29 mouse cellular contexts compared by ENCODE assay signal in the genomic region with DNA sequence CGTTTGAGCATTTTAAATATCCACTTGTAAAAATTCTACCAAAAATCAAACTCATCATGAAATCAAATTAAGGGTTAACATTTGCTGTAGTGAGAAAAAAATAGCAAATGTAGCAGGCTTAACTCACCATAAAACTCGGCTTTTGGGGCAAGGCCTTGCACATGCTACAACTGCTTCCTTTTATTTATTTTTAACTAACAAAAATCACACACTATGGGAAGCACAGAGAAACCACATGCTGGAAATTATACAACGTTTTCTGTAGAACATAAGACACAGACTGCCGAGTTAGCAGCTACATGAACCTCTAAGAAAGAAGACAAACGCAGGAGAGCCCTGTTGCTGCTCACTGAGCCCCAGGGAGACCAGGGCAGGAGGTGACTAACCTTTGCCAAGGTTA. TPM values are rescaled to one million over a fixed set of nuclear protein-coding genes. Genes with fewer than 3 reads are reported as not detected.
DNase-seq lines count a peak whose midpoint lies in the region; ATAC-seq and TF ChIP-seq lines count a peak whose summit lies in the region.
"Had no signal": no experiment of that assay in that cellular context is flagged by ENCODE, and none has a peak within 500 bp of the region (broad histone marks: within the 10 kb centered on the region; RNA-seq: fewer than 3 reads in every experiment).

No protein-coding gene starts in this region.

- 0 out of 2 replicates have a peak, but pooled peaks cover 2% of the 10 kb centered on the region for H3K4me1 ChIP-seq in kidney, adult 2 months (ENCODE audit: control insufficient read depth, insufficient read depth, low read length)
- peaks cover 19% of the 10 kb centered on the region for H3K4me1 ChIP-seq in embryonic facial prominence, embryonic 13.5 days
- H3K4me1 ChIP-seq: midbrain, embryonic 15.5 days had no signal

- 49% methylated on average over 5 of the region's 5 CpGs for WGBS in kidney, adult 2 months
- 31% methylated on average over 5 of the region's 5 CpGs for WGBS in embryonic facial prominence, embryonic 13.5 days

- H3K9ac ChIP-seq in embryonic facial prominence, embryonic 13.5 days = no peak overlapping the region
- H3K9ac ChIP-seq: forebrain, embryonic 12.5 days; forebrain, postnatal 0 days; heart, embryonic 15.5 days; hindbrain, embryonic 13.5 days; limb, embryonic 13.5 days; lung, embryonic 15.5 days; midbrain, embryonic 15.5 days; neural tube, embryonic 15.5 days had no signal

- H3K36me3 ChIP-seq in kidney, adult 2 months (ENCODE audit: control insufficient read depth, insufficient read depth, low read length) = no peaks in the 10 kb centered on the region
- H3K36me3 ChIP-seq in embryonic facial prominence, embryonic 13.5 days = no peaks in the 10 kb centered on the region
- H3K36me3 ChIP-seq: forebrain, embryonic 12.5 days; heart, embryonic 15.5 days; hindbrain, embryonic 13.5 days; limb, embryonic 13.5 days; lung, embryonic 15.5 days; midbrain, embryonic 15.5 days; neural tube, embryonic 15.5 days had no signal

- H3K4me2 ChIP-seq in embryonic facial prominence, embryonic 13.5 days = no peak overlapping the region
- H3K4me2 ChIP-seq: forebrain, embryonic 12.5 days; heart, embryonic 15.5 days; hindbrain, embryonic 13.5 days; limb, embryonic 13.5 days; liver, embryonic 11.5 days; lung, embryonic 15.5 days; midbrain, embryonic 15.5 days; neural tube, embryonic 15.5 days had no signal

- no peak for TF ChIP-seq POLR2A in kidney, adult 2 months (IDR thresholded peaks at IDR 0.05; ENCODE audit: low read depth, low read length)

- ATAC-seq in embryonic facial prominence, embryonic 13.5 days (ENCODE audit: insufficient number of reproducible peaks, insufficient read depth, low FRiP score, low TSS enrichment, low read depth) = no peak
- ATAC-seq in megakaryocyte progenitor cell, adult 5-6 weeks (replicated peaks; ENCODE audit: poor library complexity) = peak; percentile 34; the same call in 1 of the 2 replicates
- ATAC-seq: forebrain, postnatal 0 days; intestine, embryonic 16.5 days; midbrain, embryonic 15.5 days; Patski had no signal

- H3K27ac ChIP-seq in kidney, adult 2 months (ENCODE audit: insufficient read depth, low read depth, low read length) = 0 out of 2 replicates have a peak overlapping the region, but pooled peaks have one; percentile 8
- peak overlapping the region; percentile 79 for H3K27ac ChIP-seq in embryonic facial prominence, embryonic 13.5 days
- H3K27ac ChIP-seq: forebrain, embryonic 12.5 days; heart, embryonic 15.5 days; hindbrain, embryonic 13.5 days; limb, embryonic 13.5 days; lung, embryonic 15.5 days; midbrain, embryonic 15.5 days; neural tube, embryonic 15.5 days had no signal

- no peaks in the 10 kb centered on the region for H3K9me3 ChIP-seq in embryonic facial prominence, embryonic 13.5 days
- H3K9me3 ChIP-seq: forebrain, embryonic 12.5 days; heart, embryonic 15.5 days; hindbrain, embryonic 13.5 days; limb, embryonic 13.5 days; lung, embryonic 15.5 days; midbrain, embryonic 15.5 days; neural tube, embryonic 15.5 days had no signal

- no peak overlapping the region for H3K4me3 ChIP-seq in kidney, adult 2 months (ENCODE audit: insufficient read depth, low read depth, low read length)
- H3K4me3 ChIP-seq in embryonic facial prominence, embryonic 13.5 days = no peak overlapping the region
- H3K4me3 ChIP-seq: forebrain, embryonic 12.5 days; heart, embryonic 15.5 days; hindbrain, embryonic 13.5 days; limb, embryonic 13.5 days; lung, embryonic 15.5 days; midbrain, embryonic 15.5 days; neural tube, embryonic 15.5 days had no signal

- no peaks in the 10 kb centered on the region for H3K27me3 ChIP-seq in kidney, adult 2 months (replicated peaks; ENCODE audit: control insufficient read depth, insufficient read depth, low read length)
- H3K27me3 ChIP-seq in embryonic facial prominence, embryonic 13.5 days = no peaks in the 10 kb centered on the region
- H3K27me3 ChIP-seq: forebrain, embryonic 12.5 days; heart, embryonic 15.5 days; hindbrain, embryonic 13.5 days; limb, embryonic 13.5 days; lung, embryonic 15.5 days; midbrain, embryonic 15.5 days; neural tube, embryonic 15.5 days; Patski had no signal

- TF ChIP-seq CTCF in kidney, adult 2 months (conservative IDR thresholded peaks at IDR 0.05; ENCODE audit: insufficient read depth, insufficient read length, low read depth, low read length) = no peak

- DNase-seq in kidney, adult 2 months = no peak
- DNase-seq in kidney, postnatal 36 days = no peak
- no peak for DNase-seq in spleen, adult 18-20 months
- DNase-seq in testis, postnatal 14 days (ENCODE audit: low spot score) = no peak
- DNase-seq in urinary bladder, adult 2 months (ENCODE audit: low spot score) = no peak
- DNase-seq: adrenal gland, postnatal 14 days; cerebellum, adult 18-20 months; cerebellum, postnatal 10 days; forebrain, postnatal 0 days; gastrocnemius, postnatal 14 days; heart, postnatal 36 days; kidney, adult 9 months; kidney, postnatal 14 days; lung, postnatal 4 days; retina, postnatal 1 day; right cerebral cortex, postnatal 14 days had no signal

RNA-seq across cellular contexts. Expression of a gene that starts 57.9 kb away (rescaled TPM):
- polyA plus RNA-seq in kidney, adult 2 months (2012; rRNA removed) = 38.7 and 38.9 TPM in 2 replicates
- polyA plus RNA-seq in embryonic facial prominence, embryonic 13.5 days (2015; fragmentation: Nextera tagmentation; extraction: Ambion mirVana) = 7.1 and 7.7 TPM in 2 replicates
- 14.4 and 23.3 TPM in 2 replicates for total RNA-seq in megakaryocyte progenitor cell, adult 5-6 weeks (2015)
- 15.8 and 21.4 TPM in 2 replicates for total RNA-seq in megakaryocyte progenitor cell, adult 5-6 weeks (2017)
- 40.9 and 43.4 TPM in 2 replicates for polyA plus RNA-seq in urinary bladder, adult 2 months (2012; rRNA removed)
- total RNA-seq: MEL had no signal
